Mouse (Mus musculus) ES-E14 (cell line): ENCODE results near the gene Pparg. TPM values are rescaled to one million over a fixed set of nuclear protein-coding genes. Genes with fewer than 3 reads are reported as not detected.

Source experiments
- DNase-seq: peaks from one replicate; pipeline ENCODE4 v3.0.0-alpha.2; 2013; ENCODE audit warnings: low read depth, low spot score
- H3K27ac ChIP-seq: 2 replicates; pipeline ENCODE4 v1.5.1; 2012; ENCODE audit warnings: low read depth, mild to moderate bottlenecking, low read length, moderate library complexity, mixed read lengths; ENCODE audit not compliant: poor library complexity, insufficient read depth, severe bottlenecking
- H3K36me3 ChIP-seq: 2 replicates; pipeline ENCODE4 v1.6.1; 2012; ENCODE audit warnings: mild to moderate bottlenecking, low read length, moderate library complexity, mixed read lengths; ENCODE audit not compliant: control insufficient read depth, poor library complexity, insufficient read depth, severe bottlenecking
- H3K4me1 ChIP-seq, 2 experiments: fragments of 150-350 bp in 1 of 2; sonication (generic) in 1 of 2; 2 replicates each; pipeline ENCODE4 v1.6.1; 2012; ENCODE audit warnings: low read length in 2 of 2, mild to moderate bottlenecking in 1 of 2, mixed read lengths in 1 of 2; ENCODE audit not compliant: control insufficient read depth in 2 of 2, insufficient read depth in 2 of 2, poor library complexity in 1 of 2
- H3K4me3 ChIP-seq, 2 experiments: fragments of 150-350 bp in 1 of 2; sonication (generic) in 1 of 2; 2 replicates each; pipeline ENCODE4 v1.5.1; 2012; ENCODE audit warnings: low read length in 2 of 2, low read depth in 1 of 2, mild to moderate bottlenecking in 1 of 2, mixed read lengths in 1 of 2; ENCODE audit not compliant: insufficient read depth in 1 of 2, poor library complexity in 1 of 2, severe bottlenecking in 1 of 2
- H3K9ac ChIP-seq: 2 replicates; pipeline ENCODE4 v1.6.1; 2012; ENCODE audit warnings: low read depth, mild to moderate bottlenecking, low read length, mixed read lengths; ENCODE audit not compliant: poor library complexity, insufficient read depth, severe bottlenecking
- H3K9me3 ChIP-seq: fragments of 150-350 bp; sonication (generic); 2 replicates; pipeline ENCODE4 v1.6.1; 2012; ENCODE audit warnings: low read depth, mild to moderate bottlenecking, low read length; ENCODE audit not compliant: control insufficient read depth, insufficient read depth
- CHD2 ChIP-seq: IDR thresholded peaks from 2 replicates; pipeline ENCODE4 v1.6.1; 2014; ENCODE audit warnings: mild to moderate bottlenecking, low read depth, low read length, inconsistent platforms
- HCFC1 ChIP-seq: IDR thresholded peaks from 2 replicates; pipeline ENCODE4 v1.6.1; 2012; ENCODE audit warnings: low read length, inconsistent platforms, borderline replicate concordance; ENCODE audit not compliant: insufficient read depth
- MAFK ChIP-seq: IDR thresholded peaks from 2 replicates; pipeline ENCODE4 v1.6.1; 2014; ENCODE audit warnings: mild to moderate bottlenecking, low read depth, low read length, inconsistent platforms; ENCODE audit not compliant: insufficient read depth
- ZC3H11A ChIP-seq: IDR thresholded peaks from 2 replicates; pipeline ENCODE4 v1.6.1; 2012; ENCODE audit warnings: low read depth, mild to moderate bottlenecking, inconsistent platforms, low read length, borderline replicate concordance
- ZNF384 ChIP-seq: IDR thresholded peaks from 2 replicates; pipeline ENCODE4 v1.6.1; 2012; ENCODE audit warnings: low read depth, low read length, inconsistent platforms
- in situ Hi-C, 2 experiments: fragments of 600-800 bp; cut with MboI; formaldehyde crosslinking; loops; one replicate each; pipeline ENCODE4 v1.15.1; 2025; ENCODE audit warnings: low sequenced_read_pairs in 2 of 2, inconsistent platforms in 1 of 2; ENCODE audit not compliant: unreplicated experiment in 2 of 2
- total RNA-seq: library from RNA; depleted of rRNA; stranded (reverse); fragments of 300-350 nt; gene quantifications from 2 replicates; pipeline ENCODE4 v1.2.3, GENCODE M21; 2012

Gene Pparg
- total RNA-seq, 1 experiment: 0.85 TPM

GRCm38 (mm10) chr6:115492952-115493613 is 132.3 kb downstream of the Pparg start:
- H3K9me3 ChIP-seq: no peaks in the 10 kb centered on the region
- H3K27ac ChIP-seq: no peak overlapping the region
- no peak overlapping the region for H3K4me3 ChIP-seq
- DNase-seq: no peak
- no peaks in the 10 kb centered on the region for H3K36me3 ChIP-seq
- no peaks in the 10 kb centered on the region for H3K4me1 ChIP-seq
- TF ChIP-seq MAFK: no peak
- TF ChIP-seq ZNF384: no peak
- TF ChIP-seq HCFC1: no peak
- no peak for TF ChIP-seq CHD2
- no peak for TF ChIP-seq ZC3H11A
- no peak overlapping the region for H3K9ac ChIP-seq
- in situ Hi-C loops: no loop called here

- Histone ChIP-seq H3K4me1 (peaks cover 1% of the 10 kb centered on the region in 2 experiments; a peak in 1 of 4 replicates), H3K9me3 (no peaks in the 10 kb centered on the region), H3K27ac (no peak overlapping the region), H3K4me3 (no peak overlapping the region), H3K36me3 (no peaks in the 10 kb centered on the region), H3K9ac (no peak overlapping the region)
- in situ Hi-C loops: no loop called here
- TF ChIP-seq ZNF384 (no peak), HCFC1 (no peak), MAFK (no peak), CHD2 (no peak), ZC3H11A (no peak)
- DNase-seq: no peak
These were observed 133.1 kb downstream of the Pparg start for GRCm38 (mm10) chr6:115493824-115494223.

- H3K27ac ChIP-seq: no peak overlapping the region
- peaks cover 1 to 16% of the 10 kb centered on the region in 2 experiments; a peak in 2 of 4 replicates for H3K4me1 ChIP-seq
- H3K36me3 ChIP-seq: no peaks in the 10 kb centered on the region
- no peak overlapping the region for H3K9ac ChIP-seq
- TF ChIP-seq ZC3H11A: no peak
- TF ChIP-seq ZNF384: no peak
- TF ChIP-seq HCFC1: no peak
- no peak for TF ChIP-seq CHD2
- TF ChIP-seq MAFK: no peak
- in situ Hi-C loops: no loop called here
- no peak overlapping the region for H3K4me3 ChIP-seq
- H3K9me3 ChIP-seq: no peaks in the 10 kb centered on the region
- DNase-seq: no peak
These were observed 138.8 kb downstream of the Pparg start for GRCm38 (mm10) chr6:115499540-115499939.

GRCm38 (mm10) chr6:115500234-115500633 is 139.5 kb downstream of the Pparg start:
- H3K4me1 ChIP-seq: peaks cover 1 to 16% of the 10 kb centered on the region in 2 experiments; a peak in 2 of 4 replicates
- H3K9ac ChIP-seq: no peak overlapping the region; the same call in 1 of the 2 replicates
- no peak overlapping the region for H3K4me3 ChIP-seq
- no peak for DNase-seq
- TF ChIP-seq MAFK: no peak
- no peak for TF ChIP-seq ZC3H11A
- no peak for TF ChIP-seq ZNF384
- no peak for TF ChIP-seq HCFC1
- TF ChIP-seq CHD2: no peak
- no peaks in the 10 kb centered on the region for H3K9me3 ChIP-seq
- in situ Hi-C loops: no loop called here
- no peaks in the 10 kb centered on the region for H3K36me3 ChIP-seq
- H3K27ac ChIP-seq: no peak overlapping the region
